Mouse (Mus musculus) MEL (cell line): ENCODE measurements around the gene Stx4a.

Source experiments
- CTCF ChIP-seq, 3 experiments: IDR thresholded peaks in 2 of 3; conservative IDR thresholded peaks in 1 of 3; 2 replicates each; pipeline ENCODE4 v1.5.1; 2011 to 2012; ENCODE audit warnings: low read length in 3 of 3, low read depth in 2 of 3, mild to moderate bottlenecking in 2 of 3, improper control_type of control experiment in 1 of 3, inconsistent platforms in 1 of 3, mixed read lengths in 1 of 3, moderate library complexity in 1 of 3; ENCODE audit not compliant: control insufficient read depth in 1 of 3, insufficient read depth in 1 of 3, poor library complexity in 1 of 3, severe bottlenecking in 1 of 3
- EP300 ChIP-seq, 2 experiments: IDR thresholded peaks; 2 replicates each; pipeline ENCODE4 v1.6.1; 2011; ENCODE audit warnings: improper control_type of control experiment in 2 of 2, low read length in 2 of 2, low read depth in 1 of 2, mild to moderate bottlenecking in 1 of 2
- GABPA ChIP-seq: IDR thresholded peaks from 2 replicates; pipeline ENCODE4 v1.6.1; 2012; ENCODE audit warnings: low read depth, mild to moderate bottlenecking, inconsistent platforms, low read length, improper control_type of control experiment, moderate library complexity
- MAFK ChIP-seq: IDR thresholded peaks from 2 replicates; pipeline ENCODE4 v1.6.1; 2011; ENCODE audit warnings: low read depth, mild to moderate bottlenecking, low read length, improper control_type of control experiment, borderline replicate concordance
- POLR2A ChIP-seq, 2 experiments: IDR thresholded peaks; 2 replicates each; pipeline ENCODE4 v1.6.1; 2011 to 2012; ENCODE audit warnings: low read length in 2 of 2, mild to moderate bottlenecking in 2 of 2, control low read depth in 1 of 2, improper control_type of control experiment in 1 of 2, low read depth in 1 of 2, moderate library complexity in 1 of 2; ENCODE audit not compliant: control insufficient read depth in 1 of 2, insufficient read depth in 1 of 2, poor library complexity in 1 of 2
- TAL1 ChIP-seq: IDR thresholded peaks from 2 replicates; pipeline ENCODE4 v1.6.1; 2012; ENCODE audit warnings: mild to moderate bottlenecking, inconsistent platforms, low read length, moderate library complexity, mixed read lengths
- ZC3H11A ChIP-seq: IDR thresholded peaks from 2 replicates; pipeline ENCODE4 v1.6.1; 2012; ENCODE audit warnings: low read depth, mild to moderate bottlenecking, inconsistent platforms, low read length, improper control_type of control experiment

DNA sequence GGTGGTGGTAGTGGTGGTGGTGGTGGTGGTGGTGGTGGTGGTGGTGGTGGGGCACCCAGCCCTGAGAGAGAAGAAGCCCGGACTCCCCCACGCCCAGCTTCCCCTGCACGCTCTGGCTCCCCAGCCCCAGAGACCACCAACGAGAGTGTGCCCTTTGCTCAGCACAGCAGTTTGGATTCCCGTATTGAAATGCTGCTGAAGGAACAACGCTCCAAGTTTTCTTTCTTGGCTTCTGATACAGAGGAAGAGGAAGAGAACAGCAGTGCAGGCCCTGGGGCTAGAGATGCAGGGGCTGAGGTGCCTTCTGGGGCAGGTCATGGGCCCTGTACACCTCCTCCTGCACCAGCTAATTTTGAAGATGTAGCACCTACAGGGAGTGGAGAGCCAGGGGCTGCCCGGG is 38.8 kb upstream of the Stx4a start, which contains the start of gene Gm49388:
- TF ChIP-seq MAFK (no peak), EP300 (IDR thresholded peaks at IDR 0.05; ENCODE audit: low read depth in 1 of 2, low read length in 2 of 2) (no peak), POLR2A (IDR thresholded peaks at IDR 0.05; ENCODE audit: control insufficient read depth in 1 of 2, insufficient read depth in 1 of 2, low read depth in 1 of 2, low read length in 2 of 2, poor library complexity in 1 of 2) (no peak), TAL1 (no peak), GABPA (no peak), CTCF (IDR thresholded peaks at IDR 0.05 in 2 of 3, conservative IDR thresholded peaks at IDR 0.05 in 1 of 3; ENCODE audit: control insufficient read depth in 1 of 3, insufficient read depth in 1 of 3, low read depth in 2 of 3, low read length in 3 of 3, poor library complexity in 1 of 3, severe bottlenecking in 1 of 3) (no peak), ZC3H11A (no peak)
